Mouse (Mus musculus): ENCODE data around the gene Tbl2.
A peak's percentile ranks its signal among the peaks of the same experiment; 100 is the strongest.

Gene Tbl2

DNA sequence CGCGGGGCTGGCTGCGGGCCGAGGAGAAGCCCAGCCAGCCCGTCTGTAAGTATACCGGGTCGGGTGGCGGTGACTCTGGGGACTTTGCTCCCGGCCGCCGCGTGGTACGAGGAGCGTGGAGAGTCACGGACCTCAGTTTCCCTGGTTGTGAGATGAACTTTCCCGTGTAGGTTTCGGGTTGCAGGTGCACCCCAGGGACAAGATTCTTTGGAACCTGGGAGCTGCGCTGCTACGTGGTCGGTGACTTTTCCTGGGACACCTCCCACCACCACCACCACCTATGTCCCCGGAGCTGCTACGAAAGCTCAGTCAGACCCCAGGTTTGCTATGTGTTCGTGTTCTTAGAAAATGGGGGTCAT, 342 bp downstream of the Tbl2 start:
- no peak for DNase-seq (ENCODE audit: low read depth, low spot score)

DNA sequence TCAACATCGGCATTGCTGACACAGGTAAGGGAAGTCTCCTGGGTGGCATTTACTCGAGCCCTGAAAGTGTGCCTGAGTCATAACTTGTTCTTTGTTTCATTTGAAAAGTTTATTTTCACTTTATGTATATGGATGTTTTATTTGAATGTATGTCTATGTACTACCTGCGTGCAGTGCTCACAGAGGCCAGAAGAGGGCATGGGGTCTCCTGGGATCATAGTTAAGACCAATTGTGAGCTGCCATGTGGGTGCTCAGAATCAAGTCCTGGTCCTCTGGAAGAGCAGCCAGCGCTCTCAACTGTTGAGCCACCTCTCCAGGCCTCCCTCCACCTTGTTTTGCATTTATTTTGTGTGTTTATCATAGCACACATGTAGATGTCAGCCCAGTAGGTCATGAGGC, 7.0 kb downstream of the Tbl2 start:
- no peak for DNase-seq (ENCODE audit: low read depth, low spot score)

DNA sequence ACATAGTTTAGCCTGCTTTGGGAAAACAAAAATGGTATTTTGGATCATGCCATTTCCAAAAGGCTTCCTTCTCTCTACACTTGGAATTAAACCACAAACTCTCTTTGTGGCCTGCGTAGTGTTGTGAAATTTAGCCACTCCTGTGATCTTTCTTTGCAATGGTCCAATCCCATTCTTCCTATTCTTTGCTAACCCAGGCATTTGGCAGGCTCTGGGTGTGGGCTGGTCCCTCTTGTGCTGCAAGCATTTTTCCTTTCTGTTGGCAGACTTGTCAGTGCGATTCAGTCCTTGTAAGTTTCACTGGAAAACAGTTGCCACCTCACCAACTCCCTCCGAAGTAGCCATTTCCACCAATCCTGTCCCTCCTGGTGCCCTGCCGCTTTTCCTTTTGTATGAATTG, 11.8 kb downstream of the Tbl2 start:
- DNase-seq (ENCODE audit: low read depth, low spot score), result no peak

DNA sequence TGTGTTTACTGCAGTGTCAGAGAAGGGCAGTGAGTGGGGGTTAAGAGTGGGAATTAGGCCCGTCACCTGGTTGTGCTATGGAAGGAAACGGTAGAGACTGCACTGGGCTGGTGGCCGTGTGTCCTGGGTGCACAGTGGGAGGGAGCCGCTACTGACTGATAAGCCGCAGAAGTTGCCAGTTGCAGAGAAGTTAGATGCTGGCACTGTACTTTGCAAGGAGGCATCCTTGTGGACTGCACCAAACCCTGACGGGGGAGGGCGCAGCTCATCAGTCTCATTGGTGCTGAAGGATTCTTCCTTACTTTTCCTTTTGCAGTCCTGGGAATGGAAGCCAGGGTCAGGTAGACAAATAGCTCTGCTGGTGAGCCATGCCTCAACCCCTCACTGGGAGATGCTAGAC, 12.2 kb downstream of the Tbl2 start:
- no peak for DNase-seq (ENCODE audit: low read depth, low spot score)

DNA sequence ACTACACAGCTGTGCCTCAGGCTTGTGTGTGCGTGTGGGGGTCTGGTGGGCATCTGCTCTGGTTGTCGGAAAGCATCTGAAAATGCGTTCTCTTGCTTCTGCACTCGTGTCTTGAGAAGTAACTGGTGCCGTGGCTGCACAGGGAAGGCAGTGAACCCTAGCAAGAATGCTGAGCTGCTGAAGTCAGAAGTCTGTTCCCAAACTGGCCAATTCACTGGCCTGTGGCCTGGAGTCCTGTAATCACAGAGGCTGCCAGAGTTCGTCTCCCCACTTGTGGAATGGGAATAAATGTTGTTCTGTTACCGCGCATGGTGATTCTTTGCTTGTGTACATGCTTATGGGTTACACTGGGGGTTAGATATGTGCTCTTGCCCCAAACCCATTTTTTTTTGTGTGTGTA, 12.9 kb downstream of the Tbl2 start:
- no peak for DNase-seq (ENCODE audit: low read depth, low spot score)

DNA sequence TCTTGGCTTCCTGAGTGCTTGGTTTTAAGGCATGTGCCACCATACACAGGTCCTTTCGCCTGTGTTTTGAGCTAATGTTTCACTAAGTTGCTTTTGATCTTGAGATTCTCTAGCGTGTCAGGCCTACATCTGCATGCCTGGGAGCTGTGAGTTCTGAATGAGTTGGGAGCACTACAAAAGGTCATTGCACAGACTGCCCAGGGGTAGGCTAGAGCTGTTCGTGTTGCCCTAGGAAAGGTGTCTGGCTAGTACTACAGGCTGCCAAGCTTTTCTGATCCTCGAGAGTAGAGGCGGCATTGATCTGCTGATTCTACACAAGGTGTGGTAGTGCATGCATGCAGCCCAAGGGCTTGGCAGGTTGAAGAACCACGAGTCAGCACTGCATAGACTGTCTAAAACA, 13.4 kb downstream of the Tbl2 start:
- no peak for DNase-seq (ENCODE audit: low read depth, low spot score)

DNA sequence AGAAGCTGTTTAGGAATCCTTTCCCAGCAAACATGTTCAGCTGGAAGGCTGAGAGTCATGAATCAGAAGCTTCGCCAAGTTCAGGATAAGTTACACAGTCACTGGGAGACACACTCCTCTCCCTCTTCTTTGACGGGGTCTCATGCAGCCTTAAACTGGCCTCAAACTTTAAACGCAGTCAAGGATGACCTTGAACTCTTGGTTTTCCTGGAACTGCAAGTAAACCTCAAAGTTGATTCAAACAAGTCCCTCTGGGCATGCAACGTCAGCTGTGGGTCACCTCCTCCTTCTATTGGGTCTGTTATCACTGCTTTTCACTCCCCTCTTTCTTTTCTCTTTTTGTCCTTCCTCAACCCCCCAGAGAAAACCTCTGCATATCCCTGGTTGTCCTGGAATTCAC, 17.5 kb downstream of the Tbl2 start:
- DNase-seq (ENCODE audit: low read depth, low spot score), result no peak

DNA sequence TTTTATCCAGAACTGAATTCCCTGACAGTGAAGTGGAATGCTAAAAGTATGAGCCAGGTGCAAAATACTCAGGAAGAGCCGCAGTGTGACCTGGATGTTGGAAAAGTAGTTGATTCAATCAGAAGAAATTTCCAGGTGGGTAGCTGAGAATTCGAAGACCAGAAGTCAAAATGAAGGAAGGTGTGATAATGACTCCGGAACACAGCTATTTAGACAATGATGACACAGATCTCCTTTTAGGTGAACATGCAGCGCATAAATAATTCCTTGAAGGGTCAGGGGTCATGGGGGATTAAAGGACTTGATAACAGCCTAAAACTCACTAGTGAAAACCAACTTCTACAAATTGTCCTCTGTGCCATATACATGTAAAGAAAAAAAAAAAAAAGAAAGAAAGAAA, 18.0 kb downstream of the Tbl2 start:
- no peak for DNase-seq (ENCODE audit: low read depth, low spot score)

DNA sequence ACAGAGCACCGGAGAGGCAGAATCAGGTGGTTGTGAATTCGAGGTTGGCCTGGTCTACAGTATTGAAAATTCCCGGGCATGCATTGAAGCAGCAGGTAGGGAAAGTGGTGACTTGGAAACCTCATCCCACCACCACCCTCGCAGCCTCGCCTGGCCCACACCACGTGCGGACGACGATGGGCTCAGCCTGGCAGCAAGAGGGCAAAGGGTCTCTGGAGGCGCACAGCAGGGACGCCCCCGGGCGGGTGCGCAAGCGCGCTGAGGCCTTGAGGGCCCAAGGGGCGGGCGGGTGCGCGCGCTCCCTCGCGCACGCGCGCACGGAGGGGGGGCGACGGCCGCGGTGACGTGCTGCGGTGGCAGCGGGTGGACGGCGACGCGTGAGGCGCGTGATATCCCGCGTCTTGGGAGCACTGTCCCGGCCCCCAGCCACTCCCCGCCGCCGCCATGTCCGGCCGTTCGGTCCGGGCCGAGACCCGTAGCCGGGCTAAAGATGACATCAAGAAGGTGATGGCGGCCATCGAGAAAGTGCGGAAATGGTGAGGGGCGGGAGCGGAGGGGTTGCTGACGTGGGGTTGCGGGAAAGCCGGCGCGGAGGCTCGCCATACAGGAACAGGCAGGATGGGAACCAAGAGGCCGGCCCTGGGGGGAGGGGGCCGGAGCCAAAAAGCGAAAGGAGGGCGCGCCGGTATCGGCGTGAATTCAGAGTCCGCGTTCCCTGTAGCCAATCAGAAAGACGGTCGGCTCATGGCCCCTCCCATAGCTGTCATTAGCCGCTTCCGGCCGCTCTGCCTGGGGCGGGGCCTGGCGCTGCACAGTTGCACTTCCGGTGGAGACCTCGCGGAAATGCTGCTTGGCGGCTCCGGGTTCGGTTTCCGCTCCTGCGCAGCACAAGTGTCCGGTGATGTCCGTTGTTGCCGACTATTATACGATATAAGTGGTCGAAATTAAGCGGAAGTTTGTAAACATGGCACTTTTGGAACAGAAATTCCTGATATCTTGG, 18.9 kb downstream of the Tbl2 start, which contains the start of gene Bcl7b:
Gene Bcl7b, plus strand, starts transcription at position 221 of the 1,000 bp plus-strand sequence.
- DNase-seq (ENCODE audit: low read depth, low spot score), result peak; percentile 97

DNA sequence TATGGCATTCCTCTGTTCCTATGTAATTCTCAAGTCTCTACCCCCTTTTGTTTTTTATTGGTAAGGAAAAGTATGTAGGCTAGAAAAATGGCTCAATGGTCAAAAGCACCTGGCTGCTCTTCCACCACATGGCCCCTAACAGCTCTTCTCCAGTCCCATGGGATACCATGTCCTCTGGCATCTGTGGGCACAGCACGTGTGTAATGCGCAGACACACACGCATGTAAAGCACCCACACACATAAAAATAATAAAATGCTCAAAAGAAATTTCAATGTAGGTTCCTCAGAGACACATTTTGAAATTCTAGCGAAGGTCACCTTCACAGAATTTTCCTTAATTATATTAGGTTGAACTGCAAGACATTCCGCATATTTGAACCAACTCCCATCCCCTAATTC, 20.0 kb downstream of the Tbl2 start:
- DNase-seq (ENCODE audit: low read depth, low spot score), result no peak

DNA sequence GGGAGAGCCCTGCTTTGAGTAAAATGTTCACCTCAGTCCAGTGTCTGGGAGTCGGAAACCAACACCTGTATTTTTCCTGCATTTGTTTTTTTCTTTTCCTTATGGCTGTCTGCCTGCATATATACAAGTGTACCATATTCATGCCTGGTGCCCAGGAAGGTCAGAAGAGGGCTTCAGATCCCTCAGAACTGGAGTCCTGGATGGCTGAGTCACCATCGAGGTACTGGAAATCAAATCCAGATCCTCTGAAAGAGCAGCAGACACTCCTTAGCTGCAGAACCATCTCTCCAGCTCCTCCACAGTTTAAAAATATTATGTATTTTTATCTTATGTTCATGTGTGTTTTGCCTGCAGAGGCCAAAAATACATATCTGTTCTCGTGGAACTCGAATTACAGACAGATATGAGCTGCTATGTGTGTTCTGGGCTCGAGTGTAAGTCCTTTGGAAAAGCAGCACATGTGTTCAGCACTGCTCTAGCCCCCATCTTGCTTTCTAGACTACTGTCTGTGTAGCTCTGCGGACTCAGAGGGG, 22.3 kb downstream of the Tbl2 start:
- DNase-seq (ENCODE audit: low read depth, low spot score), result no peak

DNA sequence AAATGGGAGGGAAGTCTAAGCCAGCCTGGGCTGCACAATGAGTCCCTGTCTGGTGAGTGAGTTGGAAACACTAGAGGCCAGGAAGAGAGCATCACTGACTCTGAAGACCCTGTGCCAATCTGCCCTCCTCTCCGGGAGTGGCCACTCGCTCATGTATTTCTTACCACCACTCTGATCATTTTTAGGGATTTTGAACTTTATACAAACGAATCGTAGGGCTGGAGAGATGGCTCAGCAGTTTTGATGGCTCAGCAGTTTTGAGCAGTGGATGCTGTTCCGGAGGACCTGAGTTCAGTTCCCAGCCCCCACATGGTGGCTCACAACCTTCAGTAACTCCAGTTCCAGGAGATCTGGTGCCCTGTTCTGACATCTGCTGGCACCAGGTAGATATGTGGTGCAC, 23.5 kb downstream of the Tbl2 start:
- DNase-seq (ENCODE audit: low read depth, low spot score), result no peak

DNA sequence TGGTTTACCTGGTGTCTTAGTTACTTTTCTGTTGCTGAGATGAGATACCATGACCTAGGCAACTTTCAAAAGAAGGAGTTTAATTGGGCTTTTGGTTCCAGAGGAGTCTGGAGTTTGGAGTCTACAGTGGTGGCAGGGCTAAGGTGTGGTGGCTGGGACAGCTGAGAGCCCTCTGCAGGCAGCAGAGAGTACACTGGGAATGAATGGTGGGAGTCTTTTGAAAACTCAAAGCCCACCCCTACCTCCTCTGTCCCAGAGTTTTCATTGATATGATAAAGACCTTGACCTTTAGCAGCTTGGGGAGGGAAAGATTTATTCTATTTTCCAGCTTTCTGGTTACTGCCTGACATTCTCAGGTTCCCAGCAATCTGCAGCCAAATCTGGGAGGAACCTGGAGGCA, 25.6 kb downstream of the Tbl2 start:
- DNase-seq (ENCODE audit: low read depth, low spot score), result no peak

DNA sequence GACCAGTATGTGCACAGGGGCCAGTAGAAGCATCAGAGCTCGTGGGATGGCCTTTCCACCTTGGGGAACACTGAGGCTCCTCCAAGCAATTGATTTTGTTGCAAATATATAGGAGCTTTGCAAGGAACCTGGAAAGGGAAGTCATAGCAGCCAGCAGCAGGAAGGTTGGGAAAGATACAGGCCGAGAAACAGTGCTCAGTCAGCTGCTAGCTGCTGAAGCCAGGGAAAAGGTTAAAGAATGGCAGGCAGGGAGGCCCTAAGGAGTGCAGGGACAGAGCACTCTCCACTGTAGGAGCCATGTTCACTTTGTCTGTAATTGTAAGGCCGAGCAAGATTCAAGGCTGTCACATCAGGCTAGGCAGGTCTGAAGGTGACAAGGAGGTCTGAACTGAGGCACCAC, 29.1 kb downstream of the Tbl2 start:
- no peak for DNase-seq (ENCODE audit: low read depth, low spot score)

DNA sequence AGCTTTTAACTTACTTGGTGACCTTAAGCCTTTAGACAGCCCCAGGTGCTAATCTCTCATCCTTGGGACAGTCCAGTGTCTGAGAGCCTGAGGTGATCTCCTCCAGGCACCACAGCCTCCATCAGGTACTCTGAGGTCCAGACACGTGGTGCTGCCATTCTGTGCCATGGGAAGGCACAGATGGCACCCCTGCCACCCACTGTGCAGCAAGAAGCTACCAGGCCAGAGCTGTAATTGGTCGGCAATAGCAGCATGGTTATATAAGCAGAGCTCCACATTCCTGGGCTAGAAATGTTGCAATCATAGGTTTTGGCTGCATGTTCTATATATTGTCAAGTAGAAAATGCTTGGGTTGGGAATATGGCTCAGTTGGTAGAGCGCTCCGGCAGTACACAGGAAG, 29.5 kb downstream of the Tbl2 start:
- DNase-seq (ENCODE audit: low read depth, low spot score), result no peak

DNA sequence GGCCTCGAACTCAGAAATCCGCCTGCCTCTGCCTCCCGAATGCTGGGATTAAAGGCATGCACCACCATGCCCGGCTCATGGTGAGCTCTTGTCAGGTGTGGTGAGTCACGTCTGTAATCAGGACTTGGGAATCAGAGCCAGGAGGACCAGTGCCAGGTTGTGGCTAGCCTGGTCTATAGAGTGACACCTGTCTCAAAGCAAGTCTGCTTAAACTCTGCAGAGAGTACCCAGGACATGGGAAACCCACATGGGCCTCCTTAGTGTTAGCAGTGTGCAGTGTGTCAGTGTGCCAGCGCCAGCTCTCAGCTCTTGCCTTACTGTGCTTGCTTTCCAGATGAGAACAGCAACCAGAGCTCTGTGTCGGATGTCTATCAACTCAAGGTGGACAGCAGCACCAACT, 30.2 kb downstream of the Tbl2 start:
- no peak for DNase-seq (ENCODE audit: low read depth, low spot score)

DNA sequence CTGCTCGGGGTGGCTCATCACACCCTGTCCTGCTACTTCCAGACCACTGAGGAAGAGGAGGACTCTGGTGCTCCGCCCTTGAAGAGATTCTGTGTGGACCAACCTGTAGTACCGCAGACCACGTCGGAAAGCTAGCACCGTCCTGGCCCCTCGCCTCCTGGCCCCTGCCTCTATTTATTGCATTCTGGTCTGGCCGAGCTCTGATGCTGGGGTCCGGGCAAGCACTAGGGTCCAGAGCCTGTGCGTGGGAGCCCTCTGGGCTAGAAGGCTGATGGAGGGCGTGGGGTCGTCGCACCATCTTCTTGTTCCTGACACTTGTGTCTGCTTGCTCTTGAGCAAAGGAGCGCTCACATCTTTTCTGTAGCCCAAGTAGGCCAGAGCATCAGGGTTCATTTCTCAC, 31.3 kb downstream of the Tbl2 start:
- no peak for DNase-seq (ENCODE audit: low read depth, low spot score)

DNA sequence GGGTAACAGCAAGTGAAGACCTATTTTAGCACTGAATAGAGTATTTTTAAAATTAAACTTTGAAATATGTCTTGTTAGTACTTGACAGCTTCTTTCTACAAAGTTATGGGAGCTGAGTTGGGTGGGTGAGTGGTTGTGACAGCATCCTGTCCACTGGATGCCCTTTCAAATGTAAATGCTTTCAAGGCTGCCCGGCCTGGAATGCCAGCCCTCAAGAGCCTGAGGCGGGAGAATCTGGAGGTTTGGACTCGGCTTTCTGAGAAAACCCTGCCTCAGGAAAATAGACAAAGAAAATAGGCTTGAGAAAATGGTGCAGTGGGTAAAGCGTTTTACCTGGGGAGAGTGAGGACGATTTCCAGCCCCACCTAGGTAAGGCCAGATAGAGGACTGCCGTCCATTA, 32.3 kb downstream of the Tbl2 start:
- no peak for DNase-seq (ENCODE audit: low read depth, low spot score)

DNA sequence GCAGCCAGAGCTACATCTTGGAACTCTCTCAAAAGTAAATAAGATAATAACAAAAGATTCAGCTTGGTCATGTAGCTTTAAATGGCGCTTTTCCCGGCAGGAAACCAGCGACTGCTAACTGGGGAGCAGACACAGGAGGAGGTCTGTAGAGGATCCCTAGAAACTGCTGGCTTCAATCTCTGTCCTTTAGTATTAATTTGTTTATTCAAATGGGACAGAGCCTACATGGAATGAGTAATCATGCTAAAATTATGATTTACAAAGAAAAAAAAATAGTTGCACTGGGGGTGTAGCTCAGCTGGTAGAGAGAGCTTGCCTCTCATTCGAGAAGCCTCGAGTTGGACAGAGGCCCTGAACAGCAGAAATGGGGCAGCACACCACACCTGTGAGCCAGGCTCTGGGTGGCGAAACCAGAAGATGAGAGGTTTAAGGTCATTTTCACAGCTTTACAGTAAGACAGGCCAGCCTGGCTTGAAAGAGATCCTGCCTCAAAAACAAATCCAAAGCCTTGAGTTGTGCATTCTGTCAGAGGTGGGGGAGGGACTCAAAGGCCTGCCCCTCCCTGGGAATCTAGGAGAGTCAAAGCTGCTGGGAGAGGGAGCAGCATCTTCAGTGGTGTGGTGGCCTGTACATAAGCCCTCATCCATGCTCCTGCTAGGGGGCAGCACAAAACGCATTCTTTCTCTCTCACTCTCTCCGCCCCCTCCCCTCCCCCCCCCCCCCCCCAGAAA, 33.8 kb downstream of the Tbl2 start:
- no peak for DNase-seq (ENCODE audit: low read depth, low spot score)

DNA sequence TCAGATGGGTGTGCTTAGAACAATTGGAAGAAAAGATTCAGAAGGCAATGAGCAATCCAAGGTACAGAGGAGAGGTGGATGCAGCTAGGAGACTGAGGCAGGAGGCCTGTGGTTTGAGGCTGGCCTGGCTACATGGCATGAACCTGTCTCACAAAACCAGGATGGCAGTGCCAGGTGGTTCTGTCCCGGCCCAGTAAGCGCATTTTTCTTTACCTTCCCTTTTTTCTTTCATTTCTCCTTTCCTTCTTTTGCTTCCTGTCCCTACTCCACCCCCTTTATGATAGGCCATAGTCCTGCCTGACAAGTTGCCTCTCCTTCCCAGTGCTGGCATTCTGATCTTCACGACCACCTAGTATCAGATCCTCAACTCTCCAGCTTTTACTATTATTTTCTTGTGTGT, 35.6 kb downstream of the Tbl2 start:
- DNase-seq (ENCODE audit: low read depth, low spot score), result no peak

DNA sequence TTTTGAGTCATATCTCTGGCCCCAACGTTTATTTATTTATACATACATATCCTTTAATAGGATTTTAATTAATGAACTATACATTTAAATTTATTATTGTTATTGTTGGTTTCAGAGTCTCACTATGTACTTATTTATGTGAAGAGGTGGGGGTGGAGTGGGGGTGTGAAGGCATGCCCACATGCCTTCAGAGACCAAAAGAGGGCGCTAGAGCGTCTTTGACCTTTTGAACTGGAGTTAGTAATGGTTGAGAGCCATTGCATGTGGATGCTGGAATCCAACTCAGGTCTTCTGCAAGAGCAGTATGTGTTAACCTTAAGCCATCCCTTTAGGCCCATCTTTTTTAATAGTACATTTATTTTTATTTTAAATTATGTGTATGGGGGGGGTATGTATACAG, 36.1 kb downstream of the Tbl2 start:
- no peak for DNase-seq (ENCODE audit: low read depth, low spot score)

DNA sequence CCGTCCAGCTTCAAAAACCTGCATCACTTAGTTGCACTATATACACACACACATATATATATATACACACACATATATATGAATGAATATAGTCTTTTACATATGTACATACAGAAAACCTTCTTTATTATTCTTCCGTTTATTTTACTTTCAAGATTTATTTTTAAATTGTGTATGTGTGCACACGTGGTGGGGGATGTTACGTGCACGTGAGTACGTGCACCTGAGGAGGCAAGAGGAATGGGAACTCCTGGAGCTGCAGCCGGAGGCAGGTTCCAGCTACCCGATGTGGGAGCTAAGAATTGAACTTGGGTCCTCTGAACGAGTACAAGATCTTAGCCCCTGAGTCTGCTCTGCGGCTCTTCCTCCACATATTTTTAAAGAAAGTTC, 36.8 kb downstream of the Tbl2 start:
- peak; percentile 35 for DNase-seq (ENCODE audit: low read depth, low spot score)

All from forelimb bud, embryonic 11.5 days (tissue).